Mouse (Mus musculus) bone marrow macrophage, adult 2 months (primary cell): ENCODE data around the gene Morn5.

Source experiments
- CTCF ChIP-seq: IDR thresholded peaks from 2 replicates; pipeline ENCODE4 v1.5.1; 2012; ENCODE audit warnings: low read depth, mild to moderate bottlenecking, low read length, moderate library complexity
- POLR2A ChIP-seq: IDR thresholded peaks from 2 replicates; pipeline ENCODE4 v1.6.1; 2012; ENCODE audit warnings: mild to moderate bottlenecking, low read depth, low read length, borderline replicate concordance

DNA sequence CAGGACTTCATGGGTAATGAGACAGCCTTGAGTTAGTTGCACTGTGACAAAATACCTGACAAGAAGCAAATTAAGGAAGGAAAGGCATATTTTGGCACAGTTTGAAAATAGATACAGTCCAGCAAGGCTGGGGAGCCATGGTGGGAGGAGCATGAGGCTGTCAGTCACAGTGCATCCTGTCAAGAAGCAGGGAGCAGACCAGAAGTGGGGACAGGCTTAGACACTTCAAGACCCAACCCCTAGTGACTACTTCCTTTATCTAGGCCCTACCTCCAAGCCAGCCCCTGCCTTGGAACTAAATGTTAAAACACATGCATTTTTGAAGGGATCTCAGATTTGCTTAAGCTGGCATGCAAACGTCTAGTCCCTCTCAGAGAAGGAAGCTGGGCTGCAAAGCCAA, 48.9 kb upstream of the Morn5 start:
- TF ChIP-seq CTCF (no peak), POLR2A (no peak)
